Mouse (Mus musculus) erythroblast, adult 5-6 weeks (primary cell): Measurements from ENCODE around the gene Msantd2. TPM values are rescaled to one million over a fixed set of nuclear protein-coding genes. Genes with fewer than 3 reads are reported as not detected.

Experiments
- ATAC-seq: replicated peaks from 2 replicates; pipeline ENCODE4 v1.8.0; 2016; ENCODE audit warnings: moderate number of reproducible peaks, mild to moderate bottlenecking, moderate TSS enrichment, inconsistent platforms; ENCODE audit not compliant: poor library complexity, low FRiP score, severe bottlenecking
- total RNA-seq, 2 experiments: library from RNA; stranded (forward) in 1 of 2; stranded (reverse) in 1 of 2; fragments of 150-400 nt in 1 of 2; fragments of 200-764, 138-1000 nt in 1 of 2; gene quantifications; 2 replicates each; pipeline versions ENCODE4 v1.2.3 to v1.2.4; 2015 to 2017; ENCODE audit warnings: low replicate concordance in 2 of 2

Msantd2 gene
- total RNA-seq (2015; ENCODE audit: low replicate concordance) (2.3 and 2.5 TPM in 2 replicates), total RNA-seq (2017; ENCODE audit: low replicate concordance) (8.2 and 10.7 TPM in 2 replicates)

GRCm38 (mm10) chr9:37488611-37489396 is at the start of gene Msantd2:
TSS of gene Msantd2 (plus strand) at chr9:37489319.
- peak; percentile 70 for ATAC-seq

- ATAC-seq, result no peak
Measured at GRCm38 (mm10) chr9:37452401-37452800, 36.7 kb upstream of the Msantd2 start.

GRCm38 (mm10) chr9:37453328-37453727 is 35.8 kb upstream of the Msantd2 start:
- ATAC-seq, result no peak

- ATAC-seq, result no peak
Measured at GRCm38 (mm10) chr9:37454011-37454492, 35.1 kb upstream of the Msantd2 start.

GRCm38 (mm10) chr9:37454991-37455390 is 34.1 kb upstream of the Msantd2 start:
- no peak for ATAC-seq

- no peak for ATAC-seq
Measured at GRCm38 (mm10) chr9:37455868-37456267, 33.3 kb upstream of the Msantd2 start.

- no peak for ATAC-seq
Measured at GRCm38 (mm10) chr9:37456481-37456910, 32.6 kb upstream of the Msantd2 start.

- ATAC-seq, result no peak
Measured at GRCm38 (mm10) chr9:37457151-37457550, 32.0 kb upstream of the Msantd2 start.

GRCm38 (mm10) chr9:37459665-37460042 is 29.5 kb upstream of the Msantd2 start:
- ATAC-seq, result no peak

- no peak for ATAC-seq
Measured at GRCm38 (mm10) chr9:37460043-37460960, 28.8 kb upstream of the Msantd2 start.

- no peak for ATAC-seq
Measured at GRCm38 (mm10) chr9:37460961-37461340, 28.2 kb upstream of the Msantd2 start.

- no peak for ATAC-seq
Measured at GRCm38 (mm10) chr9:37461571-37461970, 27.5 kb upstream of the Msantd2 start.

GRCm38 (mm10) chr9:37462764-37463163 is 26.4 kb upstream of the Msantd2 start:
- no peak for ATAC-seq

- no peak for ATAC-seq
Measured at GRCm38 (mm10) chr9:37473611-37474125, 15.5 kb upstream of the Msantd2 start.

- ATAC-seq, result no peak
Measured at GRCm38 (mm10) chr9:37474923-37475322, 14.2 kb upstream of the Msantd2 start.

- no peak for ATAC-seq
Measured at GRCm38 (mm10) chr9:37485146-37485545, 4.0 kb upstream of the Msantd2 start.

GRCm38 (mm10) chr9:37488041-37488440 is 1.1 kb upstream of the Msantd2 start:
- ATAC-seq, result no peak

- peak; percentile 54 for ATAC-seq
Measured at GRCm38 (mm10) chr9:37489446-37490120, 464 bp downstream of the Msantd2 start.

GRCm38 (mm10) chr9:37495761-37496160 is 6.6 kb downstream of the Msantd2 start:
- ATAC-seq, result no peak

- no peak for ATAC-seq
Measured at GRCm38 (mm10) chr9:37496325-37496724, 7.2 kb downstream of the Msantd2 start.
